9 mouse cellular contexts compared by ENCODE assay signal in the genomic region with DNA sequence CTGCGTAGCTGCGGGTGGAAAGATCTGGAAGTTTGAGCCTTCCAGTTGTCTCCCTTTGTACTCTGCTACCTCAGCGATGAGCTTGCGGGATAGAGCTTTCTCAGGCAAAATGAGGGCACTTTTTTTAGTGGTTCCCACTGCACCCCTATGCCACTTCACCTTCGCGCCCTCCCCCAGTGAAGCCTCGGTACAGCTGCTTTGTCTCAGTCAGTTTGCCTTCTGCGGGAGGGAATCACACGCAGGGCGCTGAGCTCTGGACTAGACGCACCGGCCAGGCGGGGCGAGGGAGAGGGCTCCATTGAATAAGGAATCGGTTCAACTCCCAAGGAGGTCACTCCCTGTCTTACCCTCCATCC. TPM values are rescaled to one million over a fixed set of nuclear protein-coding genes. Genes with fewer than 3 reads are reported as not detected.
A peak's percentile ranks its signal among the peaks of the same experiment; 100 is the strongest.
DNase-seq lines count a peak whose midpoint lies in the region; ATAC-seq lines count a peak whose summit lies in the region.
"Had no signal": no experiment of that assay in that cellular context is flagged by ENCODE, and none has a peak within 500 bp of the region (broad histone marks: within the 10 kb centered on the region; RNA-seq: fewer than 3 reads in every experiment).

No protein-coding gene starts in this region.

- H3K4me1 ChIP-seq in limb, embryonic 11.5 days (ENCODE audit: control insufficient read depth, insufficient read depth, low read length) = peaks cover 4% of the 10 kb centered on the region; the same call in 1 of the 2 replicates
- no peaks in the 10 kb centered on the region for H3K4me1 ChIP-seq in stomach, embryonic 16.5 days (ENCODE audit: control insufficient read depth, insufficient read depth, low read length)
- H3K4me1 ChIP-seq: megakaryocyte, embryonic 14.5 days had no signal

- peaks cover 17% of the 10 kb centered on the region for H3K27me3 ChIP-seq in limb, embryonic 11.5 days (ENCODE audit: control insufficient read depth, insufficient read depth, low read length)
- peaks cover 21% of the 10 kb centered on the region for H3K27me3 ChIP-seq in stomach, embryonic 16.5 days (ENCODE audit: control insufficient read depth, insufficient read depth, low read length)

- H3K27ac ChIP-seq in limb, embryonic 11.5 days (replicated peaks; ENCODE audit: low read depth, low read length) = no peak overlapping the region
- H3K27ac ChIP-seq in stomach, embryonic 16.5 days (ENCODE audit: low read length) = no peak overlapping the region

- H3K9ac ChIP-seq in limb, embryonic 11.5 days (ENCODE audit: low read length) = no peak overlapping the region
- H3K9ac ChIP-seq in stomach, embryonic 16.5 days (ENCODE audit: low read length) = peak overlapping the region; percentile 54

- DNase-seq in embryo, embryonic 10 days (ENCODE audit: low spot score) = peak; percentile 46
- DNase-seq in embryo, embryonic 9.5 days (ENCODE audit: extremely low spot score) = no peak
- DNase-seq in right cerebral cortex, adult 18-20 months = peak; percentile 10
- no peak for DNase-seq in right cerebral cortex, postnatal 25 days
- DNase-seq in limb, embryonic 11.5 days (ENCODE audit: low spot score) = peak; percentile 36
- no peak for DNase-seq in layer of hippocampus, adult 11-12 months (ENCODE audit: low spot score)

- no peak for ATAC-seq in limb, embryonic 11.5 days (ENCODE audit: insufficient number of reproducible peaks, low FRiP score, low TSS enrichment, low read depth)
- ATAC-seq in stomach, embryonic 16.5 days (ENCODE audit: insufficient read depth, low FRiP score) = no peak
- ATAC-seq in granulocyte monocyte progenitor cell, adult 5-6 weeks (replicated peaks; ENCODE audit: poor library complexity, severe bottlenecking) = no peak

- WGBS in limb, embryonic 11.5 days = 4% methylated on average over 15 of the region's 15 CpGs
- 2% methylated on average over 15 of the region's 15 CpGs for WGBS in stomach, embryonic 16.5 days

- no peaks in the 10 kb centered on the region for H3K36me3 ChIP-seq in limb, embryonic 11.5 days (ENCODE audit: control insufficient read depth, insufficient read depth, low read length)
- no peaks in the 10 kb centered on the region for H3K36me3 ChIP-seq in stomach, embryonic 16.5 days (ENCODE audit: control insufficient read depth, insufficient read depth, low read length)

- H3K4me2 ChIP-seq in limb, embryonic 11.5 days (ENCODE audit: low read depth, severe bottlenecking) = peak overlapping the region; percentile 71
- H3K4me2 ChIP-seq in stomach, embryonic 16.5 days (ENCODE audit: low read depth, low read length) = peak overlapping the region; percentile 80

- H3K9me3 ChIP-seq in limb, embryonic 11.5 days (ENCODE audit: control insufficient read depth, low read length) = no peaks in the 10 kb centered on the region
- H3K9me3 ChIP-seq in stomach, embryonic 16.5 days (replicated peaks; ENCODE audit: control insufficient read depth, low read length) = no peaks in the 10 kb centered on the region

- H3K4me3 ChIP-seq in limb, embryonic 11.5 days (ENCODE audit: low read depth, low read length) = peak overlapping the region; percentile 35
- peak overlapping the region; percentile 47 for H3K4me3 ChIP-seq in stomach, embryonic 16.5 days (replicated peaks; ENCODE audit: low read length)

RNA-seq across cellular contexts. Expression of gene Ptpro, which starts 0.7 kb away (rescaled TPM):
- 0.23 and 0.45 TPM in 2 replicates for polyA plus RNA-seq in limb, embryonic 11.5 days (2014; fragmentation: Nextera tagmentation; extraction: Ambion mirVana)
- polyA plus RNA-seq in stomach, embryonic 16.5 days (2015; fragmentation: Nextera tagmentation; extraction: Ambion mirVana) = 3.2 and 3.3 TPM in 2 replicates
- 3.8 and 4.4 TPM in 2 replicates for total RNA-seq in granulocyte monocyte progenitor cell, adult 5-6 weeks (2014; fragmentation: Nextera tagmentation)
- 3.4 and 3.5 TPM in 2 replicates for total RNA-seq in granulocyte monocyte progenitor cell, adult 5-6 weeks (2017)

Comparison
In these comparisons a context has a peak if more than half of its experiments do, and no peak if none do; other contexts are left out.
1. DNase-seq: peak in embryo, embryonic 10 days (single experiment), right cerebral cortex, adult 18-20 months (single experiment) and limb, embryonic 11.5 days (single experiment); none in embryo, embryonic 9.5 days (single experiment), right cerebral cortex, postnatal 25 days (single experiment) and layer of hippocampus, adult 11-12 months (single experiment).